Mouse (Mus musculus): ENCODE results near the gene Dock2.

The Dock2 gene

GRCm38 (mm10) chr11:34769396-34769795 is 14.3 kb downstream of the Dock2 start:
- DNase-seq (ENCODE audit: low spot score) = no peak

- no peak for DNase-seq (ENCODE audit: low spot score)
These were observed 19.8 kb downstream of the Dock2 start for GRCm38 (mm10) chr11:34763739-34764361.

GRCm38 (mm10) chr11:34762570-34763127 is 21.0 kb downstream of the Dock2 start:
- DNase-seq (ENCODE audit: low spot score) = no peak

- DNase-seq (ENCODE audit: low spot score) = no peak
These were observed 21.6 kb downstream of the Dock2 start for GRCm38 (mm10) chr11:34762125-34762524.

- no peak for DNase-seq (ENCODE audit: low spot score)
These were observed 24.1 kb downstream of the Dock2 start for GRCm38 (mm10) chr11:34759582-34759981.

- DNase-seq (ENCODE audit: low spot score) = no peak
These were observed 42.6 kb downstream of the Dock2 start for GRCm38 (mm10) chr11:34741081-34741480.

- no peak for DNase-seq (ENCODE audit: low spot score)
These were observed 43.9 kb downstream of the Dock2 start for GRCm38 (mm10) chr11:34739816-34740215.

GRCm38 (mm10) chr11:34738945-34739344 is 44.7 kb downstream of the Dock2 start:
- DNase-seq (ENCODE audit: low spot score) = no peak

GRCm38 (mm10) chr11:34737193-34737592 is 46.5 kb downstream of the Dock2 start:
- DNase-seq (ENCODE audit: low spot score) = no peak

- no peak for DNase-seq (ENCODE audit: low spot score)
These were observed 49.7 kb downstream of the Dock2 start for GRCm38 (mm10) chr11:34734033-34734432.

GRCm38 (mm10) chr11:34727467-34727866 is 56.2 kb downstream of the Dock2 start:
- DNase-seq (ENCODE audit: low spot score) = no peak

GRCm38 (mm10) chr11:34726699-34727347 is 56.9 kb downstream of the Dock2 start:
- no peak for DNase-seq (ENCODE audit: low spot score)

- no peak for DNase-seq (ENCODE audit: low spot score)
These were observed 70.3 kb downstream of the Dock2 start for GRCm38 (mm10) chr11:34713360-34713759.

- no peak for DNase-seq (ENCODE audit: low spot score)
These were observed 75.4 kb downstream of the Dock2 start for GRCm38 (mm10) chr11:34708278-34708677.

- no peak for DNase-seq (ENCODE audit: low spot score)
These were observed 76.3 kb downstream of the Dock2 start for GRCm38 (mm10) chr11:34707360-34707759.

GRCm38 (mm10) chr11:34705108-34705446 is 78.6 kb downstream of the Dock2 start:
- no peak for DNase-seq (ENCODE audit: low spot score)

- DNase-seq (ENCODE audit: low spot score) = no peak
These were observed 79.1 kb downstream of the Dock2 start for GRCm38 (mm10) chr11:34704384-34705107.

GRCm38 (mm10) chr11:34703851-34704250 is 79.8 kb downstream of the Dock2 start:
- DNase-seq (ENCODE audit: low spot score) = no peak

GRCm38 (mm10) chr11:34681790-34682189 is 101.9 kb downstream of the Dock2 start:
- DNase-seq (ENCODE audit: low spot score) = no peak

GRCm38 (mm10) chr11:34544631-34545030 is 239.1 kb downstream of the Dock2 start:
- DNase-seq (ENCODE audit: low spot score) = no peak

- DNase-seq (ENCODE audit: low spot score) = no peak
These were observed 251.6 kb downstream of the Dock2 start for GRCm38 (mm10) chr11:34532131-34532530.

GRCm38 (mm10) chr11:34530971-34531370 is 252.7 kb downstream of the Dock2 start:
- no peak for DNase-seq (ENCODE audit: low spot score)

- no peak for DNase-seq (ENCODE audit: low spot score)
These were observed 255.7 kb downstream of the Dock2 start for GRCm38 (mm10) chr11:34528006-34528405.

Measured in layer of hippocampus, adult 9-10 months (tissue).